Mouse (Mus musculus) spleen, adult 10 weeks (tissue): ENCODE results near the gene Acot3. TPM values are rescaled to one million over a fixed set of nuclear protein-coding genes. Genes with fewer than 3 reads are reported as not detected.

Experiments used
- polyA plus RNA-seq: library from polyadenylated mRNA; stranded (reverse); fragments of 350-450 nt; fragmentation: Illumina TruSeq; extraction: RNeasy Lipid Tissue Mini Kit (QIAGEN cat#74804); gene quantifications from one replicate; pipeline ENCODE4 v1.2.3, GENCODE M21; 2015; ENCODE audit warnings: low replicate concordance; ENCODE audit not compliant: insufficient read depth

Gene Acot3
- not detected for polyA plus RNA-seq

DNA sequence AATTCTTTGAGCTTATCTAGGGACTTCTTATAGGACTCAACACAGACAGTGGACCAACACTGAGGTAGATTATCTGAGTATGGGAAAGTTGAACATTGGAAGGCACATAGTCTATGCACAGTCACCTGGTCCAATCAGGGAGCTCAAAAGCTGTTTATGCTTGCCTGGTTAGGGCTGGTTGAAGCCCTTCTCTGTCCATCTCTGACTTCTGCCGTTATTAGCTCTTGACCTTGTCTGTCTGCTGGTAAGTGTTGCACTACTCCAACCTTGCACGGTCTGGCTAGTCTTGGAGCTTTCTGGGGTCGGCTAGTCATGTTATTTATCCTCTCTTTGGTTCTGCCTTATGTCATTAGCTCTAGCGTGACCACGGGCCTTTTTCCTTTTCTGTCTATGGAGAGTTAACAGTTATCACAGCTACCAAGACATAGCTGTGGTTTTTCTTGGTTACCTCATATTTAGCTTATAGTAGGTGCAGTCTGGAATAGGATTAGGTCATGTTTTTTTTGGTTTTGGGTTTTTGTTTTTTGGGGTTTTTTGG lies at the start of gene Acot3:
Gene Acot3 (plus strand): TSS at position 208 of the 538 bp plus-strand sequence.

DNA sequence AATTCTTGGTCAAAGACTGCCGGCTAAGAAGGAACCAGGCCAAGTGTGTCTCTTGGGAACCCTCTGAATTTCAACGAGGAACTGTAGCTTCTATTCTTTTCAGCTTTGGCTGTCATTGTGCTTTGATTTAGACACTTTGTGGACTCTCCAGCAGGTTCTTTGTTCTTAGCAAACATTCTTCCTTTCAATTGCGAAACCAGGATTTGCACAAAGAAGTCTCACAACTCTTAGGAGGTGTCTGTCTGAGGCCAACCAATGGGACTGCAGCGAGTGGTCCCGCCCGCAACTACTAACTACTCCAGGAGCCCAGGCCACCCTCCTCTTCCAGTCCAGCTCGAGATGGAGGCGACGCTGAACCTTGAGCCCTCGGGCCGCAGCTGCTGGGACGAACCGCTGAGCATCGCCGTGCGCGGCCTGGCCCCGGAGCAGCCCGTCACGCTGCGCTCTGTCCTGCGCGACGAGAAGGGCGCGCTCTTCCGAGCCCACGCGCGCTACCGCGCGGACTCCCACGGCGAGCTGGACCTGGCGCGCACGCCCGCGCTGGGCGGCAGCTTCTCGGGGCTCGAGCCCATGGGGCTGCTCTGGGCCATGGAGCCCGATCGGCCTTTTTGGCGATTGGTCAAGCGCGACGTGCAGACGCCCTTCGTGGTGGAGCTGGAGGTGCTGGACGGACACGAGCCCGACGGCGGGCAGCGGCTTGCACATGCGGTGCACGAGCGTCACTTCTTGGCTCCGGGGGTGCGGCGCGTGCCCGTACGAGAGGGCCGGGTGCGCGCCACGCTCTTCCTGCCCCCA lies 42.6 kb upstream of the Acot3 start, which contains the start of gene Acot1:
Gene Acot1 (plus strand): TSS at position 320 of the 795 bp plus-strand sequence.

DNA sequence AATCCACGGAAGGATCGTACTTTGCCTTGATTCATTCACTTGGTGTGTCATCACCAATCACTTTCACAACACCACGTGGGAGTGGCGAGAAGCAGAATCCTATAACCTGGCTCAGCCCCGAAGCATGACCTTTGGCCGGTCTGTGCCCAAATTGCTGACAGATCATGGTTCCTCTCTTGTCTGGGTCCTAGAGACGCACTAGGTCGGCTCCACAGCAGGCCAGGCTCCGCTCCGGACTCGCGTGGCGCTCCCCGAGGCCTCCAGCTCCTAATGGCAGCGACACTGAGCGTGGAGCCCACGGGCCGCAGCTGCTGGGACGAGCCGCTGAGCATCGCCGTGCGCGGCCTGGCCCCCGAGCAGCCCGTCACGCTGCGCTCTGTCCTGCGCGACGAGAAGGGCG lies 13.7 kb upstream of the Acot3 start, which contains the start of gene Acot4:
Gene Acot4 (plus strand): TSS at position 139 of the 400 bp plus-strand sequence.

DNA sequence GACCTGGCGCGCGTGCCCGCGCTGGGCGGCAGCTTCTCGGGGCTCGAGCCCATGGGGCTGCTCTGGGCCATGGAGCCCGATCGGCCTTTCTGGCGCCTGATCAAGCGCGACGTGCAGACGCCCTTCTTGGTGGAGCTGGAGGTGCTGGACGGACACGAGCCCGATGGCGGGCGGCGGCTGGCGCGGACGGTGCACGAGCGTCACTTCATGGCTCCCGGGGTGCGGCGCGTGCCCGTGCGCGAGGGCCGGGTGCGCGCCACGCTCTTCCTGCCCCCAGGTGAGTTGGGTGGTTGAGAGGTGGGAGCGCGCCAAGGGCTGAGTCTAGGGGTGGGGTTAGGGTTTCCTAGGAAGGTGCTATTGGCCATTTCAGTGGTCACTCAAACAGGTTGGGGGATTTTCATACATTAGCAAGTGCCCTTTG lies 13.2 kb upstream of the Acot3 start, which contains the start of gene Gm49366:
Gene Gm49366 (plus strand): TSS at position 245 of the 421 bp plus-strand sequence.

DNA sequence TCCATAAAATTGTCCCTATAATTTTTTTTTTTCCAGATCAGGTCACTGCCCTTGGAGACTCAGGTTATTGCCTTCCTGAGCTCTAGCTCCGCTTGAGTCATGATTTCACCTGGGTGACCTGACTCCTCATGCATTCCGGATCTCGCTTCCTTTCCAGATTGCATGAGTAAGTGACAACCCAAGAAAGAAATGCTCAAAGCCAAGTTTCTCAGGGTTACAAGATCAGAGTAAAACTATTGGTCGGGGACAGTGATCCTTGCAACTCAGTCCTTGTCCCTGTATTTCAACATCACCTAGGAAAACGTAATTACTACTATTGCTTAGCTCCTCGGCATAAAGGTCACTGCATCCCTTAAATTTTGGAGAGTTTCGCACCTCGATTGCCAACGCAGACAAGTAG lies 17.0 kb downstream of the Acot3 start, which contains the start of gene Acot5:
Gene Acot5 (plus strand): TSS at position 340 of the 400 bp plus-strand sequence.

DNA sequence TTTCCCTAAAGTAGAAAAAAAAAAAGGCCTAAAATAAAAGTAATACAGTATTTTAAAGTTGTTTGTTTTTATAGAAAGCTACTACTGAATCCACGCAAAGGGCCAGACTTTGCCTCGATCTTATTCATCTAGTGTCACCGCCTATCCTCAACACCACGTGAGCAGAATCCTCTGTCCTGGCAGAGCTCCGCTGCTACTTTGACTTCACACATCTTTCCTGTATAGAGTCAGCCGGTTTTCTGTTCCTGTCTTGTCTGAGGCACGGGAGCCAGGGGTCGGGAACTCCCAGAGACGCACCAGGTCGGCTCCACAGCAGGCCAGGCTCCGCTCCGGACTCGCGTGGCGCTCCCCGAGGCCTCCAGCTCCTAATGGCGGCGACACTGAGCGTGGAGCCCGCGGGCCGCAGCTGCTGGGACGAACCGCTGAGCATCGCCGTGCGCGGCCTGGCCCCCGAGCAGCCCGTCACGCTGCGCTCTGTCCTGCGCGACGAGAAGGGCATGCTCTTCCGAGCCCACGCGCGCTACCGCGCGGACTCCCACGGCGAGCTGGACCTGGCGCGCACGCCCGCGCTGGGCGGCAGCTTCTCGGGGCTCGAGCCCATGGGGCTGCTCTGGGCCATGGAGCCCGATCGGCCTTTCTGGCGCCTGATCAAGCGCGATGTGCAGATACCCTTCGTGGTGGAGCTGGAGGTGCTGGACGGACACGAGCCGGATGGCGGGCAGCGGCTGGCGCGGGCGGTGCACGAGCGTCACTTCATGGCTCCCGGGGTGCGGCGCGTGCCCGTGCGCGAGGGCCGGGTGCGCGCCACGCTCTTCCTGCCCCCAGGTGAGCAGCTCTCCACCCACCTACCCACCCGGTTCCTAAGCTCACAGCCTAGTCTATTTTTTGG lies 48.9 kb downstream of the Acot3 start, which contains the start of gene Acot6:
Gene Acot6 (plus strand): TSS at position 51 of the 889 bp plus-strand sequence.

Other genes with a start within 250 kb of the Acot3 start
- 30.5 TPM for gene Numb, start 130.2 kb upstream of the Acot3 start, polyA plus RNA-seq
- gene Riox1, start 101.5 kb upstream of the Acot3 start, polyA plus RNA-seq: 8.1 TPM
- gene Heatr4, start 67.3 kb upstream of the Acot3 start, polyA plus RNA-seq: not detected
- gene Acot2, start 64.3 kb upstream of the Acot3 start, polyA plus RNA-seq: 3.1 TPM
- gene Acot1, start 42.7 kb upstream of the Acot3 start, polyA plus RNA-seq: 8.4 TPM
- 0.36 TPM for gene Acot4, start 13.8 kb upstream of the Acot3 start, polyA plus RNA-seq
- not detected for gene Gm49366, start 13.2 kb upstream of the Acot3 start, polyA plus RNA-seq
- not detected for gene Acot5, start 17.2 kb downstream of the Acot3 start, polyA plus RNA-seq
- gene Acot6, start 48.5 kb downstream of the Acot3 start, polyA plus RNA-seq: 1.7 TPM
- gene Dnal1, start 62.2 kb downstream of the Acot3 start, polyA plus RNA-seq: 3.0 TPM
- 0.25 TPM for gene Pnma1, start 96.3 kb downstream of the Acot3 start, polyA plus RNA-seq
- gene Elmsan1, start 166.7 kb downstream of the Acot3 start, polyA plus RNA-seq: 32.6 TPM
- gene Ptgr2, start 233.1 kb downstream of the Acot3 start, polyA plus RNA-seq: 42.3 TPM